Mouse (Mus musculus) stomach, postnatal 0 days (tissue): ENCODE measurements around the gene Bpifb9a. TPM values are rescaled to one million over a fixed set of nuclear protein-coding genes. Genes with fewer than 3 reads are reported as not detected.
A peak's percentile ranks its signal among the peaks of the same experiment; 100 is the strongest.
"Not testable (repeated sequence)": the region's sequence is repeated elsewhere in the genome, so short reads cannot be mapped to it uniquely, and the experiment has no call there.

Experiments used
- ATAC-seq: fragments of 200-750 bp; cut with Nextera tagmentation; 2 replicates; pipeline ENCODE4 v1.8.0; 2017; ENCODE audit not compliant: low FRiP score, low TSS enrichment
- DNase-seq: peaks from one replicate; pipeline ENCODE4 v3.0.0-alpha.2; 2016; ENCODE audit warnings: low spot score
- H3K27ac ChIP-seq: fragments of 300-500 bp; sonication (generic); replicated peaks from 2 replicates; pipeline ENCODE4 v1.5.1; 2014; ENCODE audit warnings: mild to moderate bottlenecking, control low read depth
- H3K27me3 ChIP-seq: fragments of 300-500 bp; sonication (generic); 2 replicates; pipeline ENCODE4 v1.6.1; 2014; ENCODE audit warnings: low read length; ENCODE audit not compliant: control insufficient read depth, insufficient read depth
- H3K36me3 ChIP-seq: fragments of 300-500 bp; sonication (generic); 2 replicates; pipeline ENCODE4 v1.6.1; 2014; ENCODE audit warnings: low read length, mixed read lengths; ENCODE audit not compliant: control insufficient read depth, insufficient read depth
- H3K4me1 ChIP-seq: fragments of 300-500 bp; sonication (generic); replicated peaks from 2 replicates; pipeline ENCODE4 v1.6.1; 2014; ENCODE audit warnings: antibody characterized with exemption; ENCODE audit not compliant: control insufficient read depth, insufficient read depth
- H3K4me2 ChIP-seq: fragments of 300-500 bp; sonication (generic); replicated peaks from 2 replicates; pipeline ENCODE4 v1.6.1; 2014; ENCODE audit warnings: low read depth, mild to moderate bottlenecking, control low read depth, moderate library complexity
- H3K4me3 ChIP-seq: fragments of 300-500 bp; sonication (generic); 2 replicates; pipeline ENCODE4 v1.5.1; 2014; ENCODE audit warnings: low read depth, low read length, control low read depth
- H3K9ac ChIP-seq: fragments of 300-500 bp; sonication (generic); 2 replicates; pipeline ENCODE4 v1.6.1; 2014; ENCODE audit warnings: mild to moderate bottlenecking, low read length, control low read depth, mixed read lengths
- H3K9me3 ChIP-seq: fragments of 300-500 bp; sonication (generic); 2 replicates; pipeline ENCODE4 v1.6.1; 2016; ENCODE audit warnings: low read length; ENCODE audit not compliant: control insufficient read depth
- CTCF ChIP-seq: IDR thresholded peaks from 2 replicates; pipeline ENCODE4 v1.5.1; 2016; ENCODE audit warnings: antibody characterized with exemption, low read depth, mild to moderate bottlenecking, moderate library complexity
- EP300 ChIP-seq: optimal IDR thresholded peaks from 2 replicates; pipeline ENCODE3; 2016; ENCODE audit warnings: antibody characterized with exemption
- WGBS: fragments of 180-500 bp; shearing (Covaris S2); extraction: QIAGEN DNeasy Blood & Tissue Kit; methylation state at CpG from one replicate; pipeline ENCODE4 v1.1.7; 2014; 5-methylcytosine and 5-hydroxymethylcytosine counted together
- polyA plus RNA-seq: library from polyadenylated mRNA; unstranded; fragments of >200 nt; fragmentation: Nextera tagmentation; extraction: Ambion mirVana; gene quantifications from 2 replicates; pipeline ENCODE4 v1.2.1, GENCODE M21; 2015

The Bpifb9a gene
- polyA plus RNA-seq, 1 experiment from 2014 or later: not detected

DNA sequence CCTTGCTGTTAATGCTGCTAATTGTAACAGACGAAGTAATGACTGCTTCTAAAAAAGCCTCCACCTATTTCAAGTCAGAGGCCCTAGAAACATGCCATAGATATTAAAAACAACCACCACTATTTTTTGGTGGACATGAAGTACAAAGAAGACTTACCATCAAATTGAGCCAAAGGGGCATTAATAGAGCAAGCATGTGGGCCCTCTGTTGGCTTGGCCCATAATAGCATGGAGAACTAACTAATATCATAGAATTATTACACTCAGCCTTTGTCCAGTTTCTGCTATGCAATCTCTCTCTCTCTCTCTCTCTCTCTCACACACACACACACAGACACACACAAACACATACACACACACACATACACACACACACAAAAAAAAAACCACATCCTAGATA lies 35.2 kb downstream of the Bpifb9a start:
- Histone ChIP-seq H3K27me3 (no peaks in the 10 kb centered on the region), H3K9me3 (no peaks in the 10 kb centered on the region), H3K9ac (no peak overlapping the region), H3K4me1 (no peaks in the 10 kb centered on the region), H3K4me2 (no peak overlapping the region), H3K4me3 (no peak overlapping the region), H3K27ac (no peak overlapping the region), H3K36me3 (no peaks in the 10 kb centered on the region)
- DNase-seq (no peak), ATAC-seq (no peak)
- WGBS: 86% methylated on average over 1 of the region's 1 CpGs
- TF ChIP-seq CTCF: peak; percentile 51
- no peak for TF ChIP-seq EP300

GRCm38 (mm10) chr2:154294746-154295145 lies 37.1 kb downstream of the Bpifb9a start:
- H3K4me2 ChIP-seq, H3K9ac ChIP-seq, H3K27ac ChIP-seq, H3K4me3 ChIP-seq, H3K27me3 ChIP-seq, H3K9me3 ChIP-seq, ATAC-seq, H3K36me3 ChIP-seq, H3K4me1 ChIP-seq: not testable (repeated sequence)
- peak; percentile 72 for TF ChIP-seq CTCF
- peak; percentile 60 for DNase-seq
- 3% methylated on average over 9 of the region's 10 CpGs for WGBS

GRCm38 (mm10) chr2:154300496-154300895 lies 42.8 kb downstream of the Bpifb9a start:
- Histone ChIP-seq H3K27ac (no peak overlapping the region), H3K4me1 (no peaks in the 10 kb centered on the region), H3K9ac (no peak overlapping the region), H3K27me3 (no peaks in the 10 kb centered on the region), H3K9me3 (no peaks in the 10 kb centered on the region), H3K4me2 (no peak overlapping the region), H3K36me3 (no peaks in the 10 kb centered on the region), H3K4me3 (no peak overlapping the region)
- TF ChIP-seq CTCF (peak; percentile 88), EP300 (no peak)
- DNase-seq (peak; percentile 82), ATAC-seq (peak; percentile 80)
- 15% methylated on average over 1 of the region's 1 CpGs for WGBS

DNA sequence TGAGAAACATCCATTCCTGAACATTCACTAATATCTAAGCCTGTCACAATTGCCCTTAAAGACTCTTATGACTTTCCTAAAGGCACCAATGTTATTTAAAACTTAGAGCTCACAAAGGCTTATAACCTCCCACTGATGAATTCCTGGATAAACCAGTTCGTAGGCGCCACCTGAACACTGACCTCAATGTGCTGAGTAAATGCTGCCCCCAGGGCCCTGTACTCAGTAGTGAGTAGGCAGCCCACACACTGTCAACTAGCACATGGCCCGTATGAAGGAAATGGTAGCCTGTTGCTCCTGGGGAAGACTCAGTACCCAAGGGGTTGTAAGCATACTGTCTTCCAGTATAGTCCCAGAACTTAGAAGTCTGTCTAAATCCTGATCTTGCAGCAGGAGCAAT lies 44.1 kb downstream of the Bpifb9a start:
- Histone ChIP-seq H3K4me2 (no peak overlapping the region), H3K27ac (no peak overlapping the region), H3K4me3 (no peak overlapping the region), H3K4me1 (no peaks in the 10 kb centered on the region), H3K27me3 (no peaks in the 10 kb centered on the region), H3K9me3 (no peaks in the 10 kb centered on the region), H3K9ac (no peak overlapping the region), H3K36me3 (no peaks in the 10 kb centered on the region)
- no peak for DNase-seq
- TF ChIP-seq CTCF: no peak
- TF ChIP-seq EP300: no peak
- ATAC-seq: no peak
- WGBS: 82% methylated on average over 3 of the region's 3 CpGs

DNA sequence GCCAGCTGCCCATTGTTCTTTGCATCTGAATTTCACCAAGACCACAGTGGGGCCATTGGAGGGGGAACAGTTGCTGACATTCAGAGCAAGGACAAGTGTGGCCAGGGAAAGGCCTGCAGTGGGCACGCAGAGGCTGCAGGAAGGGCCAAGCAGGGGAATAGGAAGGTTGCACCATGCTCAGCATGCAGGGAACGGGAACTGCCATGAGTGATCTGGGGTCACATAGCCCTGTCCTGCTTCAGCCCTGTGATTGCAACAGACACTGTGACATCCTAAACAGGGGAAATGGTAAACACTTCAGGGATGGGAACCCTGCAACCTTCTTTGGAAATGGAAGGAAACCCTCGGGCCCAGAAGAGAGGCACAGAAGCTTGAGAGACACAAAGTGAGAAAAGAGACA lies 47.0 kb downstream of the Bpifb9a start:
- H3K27me3 ChIP-seq, H3K9me3 ChIP-seq, H3K4me2 ChIP-seq, DNase-seq, H3K4me3 ChIP-seq, H3K36me3 ChIP-seq, H3K27ac ChIP-seq, H3K9ac ChIP-seq, ATAC-seq, H3K4me1 ChIP-seq: not testable (repeated sequence)
- WGBS: 90% methylated on average over 1 of the region's 3 CpGs

DNA sequence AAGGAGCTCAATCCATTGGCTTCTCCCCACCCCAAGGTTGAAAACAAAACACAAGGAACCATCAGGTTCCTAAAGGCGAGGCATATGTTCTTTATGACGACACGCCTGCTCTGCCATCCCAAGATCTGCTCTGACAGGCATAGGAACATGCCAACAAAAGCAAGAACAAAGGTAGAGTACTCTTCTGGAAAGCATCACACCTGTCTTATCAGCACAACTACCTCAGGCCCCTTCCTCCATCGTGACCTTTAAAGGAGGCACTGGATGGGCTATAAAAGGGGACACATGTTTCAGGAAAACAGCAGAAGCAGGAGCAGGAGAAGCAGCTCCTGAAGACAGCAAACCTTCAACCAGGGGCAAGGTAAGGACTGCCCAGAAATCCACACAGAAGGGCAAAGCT lies 49.3 kb downstream of the Bpifb9a start, which contains the start of gene Bpifb9b:
TSS of gene Bpifb9b (plus strand) at position 301 of the 400 bp plus-strand sequence.
- H3K9me3 ChIP-seq, ATAC-seq, H3K4me2 ChIP-seq, DNase-seq, H3K27ac ChIP-seq, H3K4me3 ChIP-seq, H3K9ac ChIP-seq, H3K27me3 ChIP-seq, H3K4me1 ChIP-seq, H3K36me3 ChIP-seq: not testable (repeated sequence)
- 74% methylated on average over 4 of the region's 4 CpGs for WGBS

- 66% methylated on average over 5 of the region's 5 CpGs for WGBS
- H3K27me3 ChIP-seq, H3K4me3 ChIP-seq, H3K9me3 ChIP-seq, H3K9ac ChIP-seq, H3K27ac ChIP-seq, H3K36me3 ChIP-seq, H3K4me2 ChIP-seq, DNase-seq, ATAC-seq, H3K4me1 ChIP-seq: not testable (repeated sequence)
Observed at GRCm38 (mm10) chr2:154313771-154314170, 56.1 kb downstream of the Bpifb9a start.

Other genes starting within 250 kb of the Bpifb9a start
- not detected in 2 replicates for gene Bpifa2, start 249.6 kb upstream of the Bpifb9a start, polyA plus RNA-seq
- gene Bpifa3, start 127.5 kb upstream of the Bpifb9a start, polyA plus RNA-seq: not detected in 2 replicates
- gene Bpifa1, start 115.0 kb upstream of the Bpifb9a start, polyA plus RNA-seq: not detected in 2 replicates
- gene Bpifa5, start 95.2 kb upstream of the Bpifb9a start, polyA plus RNA-seq: not detected in 2 replicates
- gene Bpifb1, start 67.0 kb upstream of the Bpifb9a start, polyA plus RNA-seq: 10,886 and 11,427 TPM in 2 replicates
- 12.1 and 12.2 TPM in 2 replicates for gene Bpifb5, start 34.1 kb upstream of the Bpifb9a start, polyA plus RNA-seq
- not detected in 2 replicates for gene Bpifb9b, start 49.4 kb downstream of the Bpifb9a start, polyA plus RNA-seq
- gene Cdk5rap1, start 115.2 kb downstream of the Bpifb9a start, polyA plus RNA-seq: 6.2 and 25.9 TPM in 2 replicates
- 6.7 and 7.2 TPM in 2 replicates for gene Snta1, start 150.2 kb downstream of the Bpifb9a start, polyA plus RNA-seq
- 10.3 and 10.4 TPM in 2 replicates for gene Cbfa2t2, start 178.6 kb downstream of the Bpifb9a start, polyA plus RNA-seq